In the genomic region with DNA sequence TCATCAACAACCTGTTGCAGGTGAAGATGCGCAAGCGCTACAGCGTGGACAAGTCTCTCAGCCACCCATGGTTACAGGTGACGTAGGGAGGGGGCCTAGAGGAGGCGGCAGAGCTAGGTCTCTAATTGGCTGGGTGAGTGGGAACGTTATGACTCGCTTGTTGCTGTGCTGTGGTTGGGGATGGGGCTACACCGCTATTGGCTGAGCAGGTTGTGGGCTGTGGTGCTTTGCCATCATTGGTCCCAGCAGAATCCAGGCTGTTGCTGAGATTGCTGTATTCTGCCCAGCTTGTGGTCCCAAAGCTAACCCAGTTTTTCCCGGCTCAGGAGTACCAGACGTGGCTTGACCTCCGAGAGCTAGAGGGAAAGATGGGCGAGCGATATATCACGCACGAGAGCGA, we compare ENCODE assay signal across 8 mouse cellular contexts. TPM values are rescaled to one million over a fixed set of nuclear protein-coding genes. Genes with fewer than 3 reads are reported as not detected.
A peak's percentile ranks its signal among the peaks of the same experiment; 100 is the strongest.
DNase-seq lines count a peak whose midpoint lies in the region; ATAC-seq lines count a peak whose summit lies in the region.

No protein-coding gene starts in this region.

- H3K9ac ChIP-seq in heart, embryonic 11.5 days (ENCODE audit: low read depth, low read length), result no peak overlapping the region
- H3K9ac ChIP-seq in forebrain, embryonic 16.5 days (replicated peaks; ENCODE audit: low read depth, low read length), result peak overlapping the region; percentile 52
- no peak overlapping the region for H3K9ac ChIP-seq in midbrain, embryonic 12.5 days (replicated peaks)

- DNase-seq in heart, postnatal 25 days (ENCODE audit: low spot score), result no peak
- peak; percentile 91 for DNase-seq in cerebellum, adult 11 months
- DNase-seq in layer of hippocampus, postnatal 25 days (ENCODE audit: extremely low spot score in 1 of 2, low spot score in 1 of 2), result peak; percentile 65 to 70
- peak; percentile 70 for DNase-seq in testis, postnatal 14 days (ENCODE audit: low spot score)
- no peak for DNase-seq in yolk sac, embryonic 10.5 days (ENCODE audit: low spot score)

- H3K4me2 ChIP-seq in heart, embryonic 11.5 days, result peak overlapping the region; percentile 35; the same call in 1 of the 2 replicates
- peak overlapping the region; percentile 55 for H3K4me2 ChIP-seq in forebrain, embryonic 16.5 days (ENCODE audit: low read length)
- peak overlapping the region; percentile 43 for H3K4me2 ChIP-seq in midbrain, embryonic 12.5 days (replicated peaks)

- H3K4me3 ChIP-seq in heart, embryonic 11.5 days (ENCODE audit: low read depth, low read length), result no peak overlapping the region
- H3K4me3 ChIP-seq in forebrain, embryonic 16.5 days (replicated peaks; ENCODE audit: low read length), result peak overlapping the region; percentile 42
- peak overlapping the region; percentile 25 for H3K4me3 ChIP-seq in midbrain, embryonic 12.5 days

- intact Hi-C loops in heart, postnatal 25 days (cut with DNase I), result no loop called here

- peaks cover 13% of the 10 kb centered on the region for H3K36me3 ChIP-seq in heart, embryonic 11.5 days (ENCODE audit: control insufficient read depth, insufficient read depth, low read length)
- peaks cover 6% of the 10 kb centered on the region for H3K36me3 ChIP-seq in forebrain, embryonic 16.5 days (ENCODE audit: control insufficient read depth, insufficient read depth)
- H3K36me3 ChIP-seq in midbrain, embryonic 12.5 days, result peaks cover 31% of the 10 kb centered on the region

- no peak overlapping the region for H3K27ac ChIP-seq in heart, embryonic 11.5 days (ENCODE audit: low read depth, low read length)
- peak overlapping the region; percentile 72 for H3K27ac ChIP-seq in forebrain, embryonic 16.5 days (ENCODE audit: low read length)
- peak overlapping the region; percentile 49; the same call in 1 of the 2 replicates for H3K27ac ChIP-seq in midbrain, embryonic 12.5 days (replicated peaks)

- WGBS in heart, embryonic 11.5 days (ENCODE audit: insufficient replicate concordance), result 39% methylated on average over 16 of the region's 16 CpGs
- 7% methylated on average over 16 of the region's 16 CpGs for WGBS in forebrain, embryonic 16.5 days
- 15% methylated on average over 16 of the region's 16 CpGs for WGBS in midbrain, embryonic 12.5 days

- peak; percentile 81 for ATAC-seq in heart, embryonic 11.5 days (replicated peaks; ENCODE audit: insufficient number of reproducible peaks, low FRiP score, low TSS enrichment)
- peak; percentile 99 for ATAC-seq in forebrain, embryonic 16.5 days
- peak; percentile 95 for ATAC-seq in midbrain, embryonic 12.5 days (ENCODE audit: low FRiP score, low read depth)

- H3K9me3 ChIP-seq in heart, embryonic 11.5 days (replicated peaks; ENCODE audit: control insufficient read depth, low read length), result no peaks in the 10 kb centered on the region
- H3K9me3 ChIP-seq in forebrain, embryonic 16.5 days (ENCODE audit: control insufficient read depth, low read length), result no peaks in the 10 kb centered on the region
- no peaks in the 10 kb centered on the region for H3K9me3 ChIP-seq in midbrain, embryonic 12.5 days

- H3K27me3 ChIP-seq in heart, embryonic 11.5 days (ENCODE audit: control insufficient read depth, insufficient read depth, low read length), result no peaks in the 10 kb centered on the region
- H3K27me3 ChIP-seq in forebrain, embryonic 16.5 days (replicated peaks; ENCODE audit: control insufficient read depth, insufficient read depth, low read length), result no peaks in the 10 kb centered on the region
- H3K27me3 ChIP-seq in midbrain, embryonic 12.5 days, result no peaks in the 10 kb centered on the region

- 0 out of 2 replicates have a peak, but pooled peaks cover under 1% of the 10 kb centered on the region for H3K4me1 ChIP-seq in heart, embryonic 11.5 days (ENCODE audit: control insufficient read depth, insufficient read depth, low read length)
- H3K4me1 ChIP-seq in forebrain, embryonic 16.5 days (replicated peaks; ENCODE audit: control insufficient read depth, insufficient read depth, low read length), result peaks cover 11% of the 10 kb centered on the region
- peaks cover 7% of the 10 kb centered on the region; the same call in 1 of the 2 replicates for H3K4me1 ChIP-seq in midbrain, embryonic 12.5 days

RNA-seq across cellular contexts. Expression of gene Dact3, which starts 5.6 kb away (rescaled TPM):
- polyA plus RNA-seq in heart, embryonic 11.5 days (2014; fragmentation: Nextera tagmentation; extraction: Ambion mirVana), result 9.5 and 10.6 TPM in 2 replicates
- total RNA-seq in heart, postnatal 25 days (2021), result 10 to 100 TPM; 15.2 to 17.4 TPM
- 2.1 and 2.6 TPM in 2 replicates for polyA plus RNA-seq in forebrain, embryonic 16.5 days (2015; fragmentation: Nextera tagmentation; extraction: Ambion mirVana)
- total RNA-seq in layer of hippocampus, postnatal 25 days (2021), result 100 to 1,000 TPM; 150 to 160 TPM
- 4.7 and 6.2 TPM in 2 replicates for polyA plus RNA-seq in midbrain, embryonic 12.5 days (2016; fragmentation: Nextera tagmentation; extraction: Ambion mirVana)

RNA-seq across cellular contexts. Expression of gene Gng8, which starts 22.1 kb away (rescaled TPM):
- polyA plus RNA-seq in heart, embryonic 11.5 days (2014; fragmentation: Nextera tagmentation; extraction: Ambion mirVana), result 3.5 and 4.2 TPM in 2 replicates
- total RNA-seq in heart, postnatal 25 days (2021), result under 1 TPM; 0.45 to 0.86 TPM
- 1.9 and 4.5 TPM in 2 replicates for polyA plus RNA-seq in forebrain, embryonic 16.5 days (2015; fragmentation: Nextera tagmentation; extraction: Ambion mirVana)
- total RNA-seq in layer of hippocampus, postnatal 25 days (2021), result 1 to 10 TPM; 2.5 to 3.2 TPM
- 12.1 and 26.0 TPM in 2 replicates for polyA plus RNA-seq in midbrain, embryonic 12.5 days (2016; fragmentation: Nextera tagmentation; extraction: Ambion mirVana)

RNA-seq across cellular contexts. Expression of gene Prkd2, which starts 26.8 kb away (rescaled TPM):
- polyA plus RNA-seq in heart, embryonic 11.5 days (2014; fragmentation: Nextera tagmentation; extraction: Ambion mirVana), result 10.8 and 11.6 TPM in 2 replicates
- 10 to 100 TPM; 18.0 to 22.9 TPM for total RNA-seq in heart, postnatal 25 days (2021)
- polyA plus RNA-seq in forebrain, embryonic 16.5 days (2015; fragmentation: Nextera tagmentation; extraction: Ambion mirVana), result 6.6 TPM in 2 replicates
- total RNA-seq in layer of hippocampus, postnatal 25 days (2021), result 1 to 10 TPM; 5.2 to 6.9 TPM
- polyA plus RNA-seq in midbrain, embryonic 12.5 days (2016; fragmentation: Nextera tagmentation; extraction: Ambion mirVana), result 10.2 and 12.0 TPM in 2 replicates

RNA-seq across cellular contexts. Expression of gene Ptgir, which starts 36.8 kb away (rescaled TPM):
- 0.19 and 0.34 TPM in 2 replicates for polyA plus RNA-seq in heart, embryonic 11.5 days (2014; fragmentation: Nextera tagmentation; extraction: Ambion mirVana)
- 1 to 10 TPM; 2.1 to 3.1 TPM for total RNA-seq in heart, postnatal 25 days (2021)
- 0.15 TPM in 2 replicates for polyA plus RNA-seq in forebrain, embryonic 16.5 days (2015; fragmentation: Nextera tagmentation; extraction: Ambion mirVana)
- total RNA-seq in layer of hippocampus, postnatal 25 days (2021), result under 1 TPM in 1 of 2 experiments, not detected in 1; 0.09 TPM
- 1.1 and 1.2 TPM in 2 replicates for polyA plus RNA-seq in midbrain, embryonic 12.5 days (2016; fragmentation: Nextera tagmentation; extraction: Ambion mirVana)

RNA-seq across cellular contexts. Expression of gene Fkrp, which starts 53.0 kb away (rescaled TPM):
- polyA plus RNA-seq in heart, embryonic 11.5 days (2014; fragmentation: Nextera tagmentation; extraction: Ambion mirVana), result 25.6 and 27.7 TPM in 2 replicates
- total RNA-seq in heart, postnatal 25 days (2021), result 10 to 100 TPM; 46.2 to 48.0 TPM
- polyA plus RNA-seq in forebrain, embryonic 16.5 days (2015; fragmentation: Nextera tagmentation; extraction: Ambion mirVana), result 23.1 and 29.0 TPM in 2 replicates
- 10 to 100 TPM; 46.7 to 47.7 TPM for total RNA-seq in layer of hippocampus, postnatal 25 days (2021)
- 36.9 and 41.2 TPM in 2 replicates for polyA plus RNA-seq in midbrain, embryonic 12.5 days (2016; fragmentation: Nextera tagmentation; extraction: Ambion mirVana)

Comparison
In these comparisons a context has a peak if more than half of its experiments do, and no peak if none do; other contexts are left out.
1. DNase-seq: peak in cerebellum, adult 11 months (single experiment), layer of hippocampus, postnatal 25 days (2 of 2) and testis, postnatal 14 days (single experiment); none in heart, postnatal 25 days (single experiment) and yolk sac, embryonic 10.5 days (single experiment).
2. Peak in every context shown above with its lines, with median percentiles within 50 percentile points of each other: ATAC-seq and H3K4me2 ChIP-seq.